Mouse (Mus musculus): ENCODE data around the gene Cdiptos. TPM values are rescaled to one million over a fixed set of nuclear protein-coding genes. Genes with fewer than 3 reads are reported as not detected.

Cdiptos gene
- polyA plus RNA-seq (2021) = 1.3 TPM

- ChIA-PET POLR2A (interaction anchor here (0.8 to 1.4 kb wide), 3 partner anchors 16 to 41 kb away, joined by 3 to 4 read pairs (median 3); partner anchors contain the start of genes Pagr1a and Pagr1b), CTCF (interaction anchor here (1.0 to 1.1 kb wide), 3 partner anchors 23 to 144 kb away, joined by 3 to 4 read pairs (median 3); no protein-coding TSS in a partner anchor)
- ATAC-seq = peak; percentile 73
- no peaks in the 10 kb centered on the region for H3K27me3 ChIP-seq
- peak; percentile 82 for DNase-seq (ENCODE audit: low read depth, low spot score)
- in situ Hi-C loops (cut with MboI; ENCODE audit: low pct_unique_long_range_greater_than_20kb) = no loop called here
- peak; percentile 99 for TF ChIP-seq CTCF (IDR thresholded peaks at IDR 0.05)
Measured at GRCm38 (mm10) chr7:126975950-126976866, at the start of gene Cdiptos. TSS of gene Cdiptos (minus strand) at chr7:126976098.

- ChIA-PET POLR2A (interaction anchor here (0.6 to 5.6 kb wide), 5 partner anchors 8 to 78 kb away, joined by 4 to 31 read pairs (median 5); partner anchors contain the start of genes Mvp, Pagr1a and Pagr1b), CTCF (interaction anchor here (0.8 to 3.3 kb wide), 4 partner anchors 10 to 86 kb away, joined by 3 to 21 read pairs (median 4); partner anchors contain the start of genes Mvp, Pagr1a and Pagr1b)
- in situ Hi-C loops (cut with MboI; ENCODE audit: low pct_unique_long_range_greater_than_20kb) = no loop called here
- H3K27me3 ChIP-seq = no peaks in the 10 kb centered on the region
- DNase-seq (ENCODE audit: low read depth, low spot score) = no peak
- TF ChIP-seq CTCF (IDR thresholded peaks at IDR 0.05) = no peak
- ATAC-seq = peak; percentile 23
Measured at GRCm38 (mm10) chr7:127024755-127025555, 49.1 kb upstream of the Cdiptos start.

- in situ Hi-C loops (cut with MboI; ENCODE audit: low pct_unique_long_range_greater_than_20kb) = no loop called here
- ChIA-PET POLR2A (interaction anchor here (0.6 to 5.6 kb wide), 8 partner anchors 7 to 609 kb away, joined by 3 to 31 read pairs (median 4); partner anchors contain the start of genes Mvp, Pagr1a and Pagr1b), CTCF (interaction anchor here (1.0 to 3.3 kb wide), 3 partner anchors 9 to 87 kb away, joined by 3 to 21 read pairs (median 4); partner anchors contain the start of genes Mvp, Pagr1a and Pagr1b)
- H3K27me3 ChIP-seq = no peaks in the 10 kb centered on the region
- ATAC-seq = no peak
- no peak for TF ChIP-seq CTCF (IDR thresholded peaks at IDR 0.05)
- no peak for DNase-seq (ENCODE audit: low read depth, low spot score)
Measured at GRCm38 (mm10) chr7:127023896-127024690, 48.2 kb upstream of the Cdiptos start.

GRCm38 (mm10) chr7:127023272-127023691 is 47.4 kb upstream of the Cdiptos start:
- POLR2A ChIA-PET = interaction anchor here (0.6 to 5.6 kb wide), 2 partner anchors 7 to 609 kb away, joined by 3 to 31 read pairs; partner anchors contain the start of genes Pagr1a and Pagr1b
- TF ChIP-seq CTCF (IDR thresholded peaks at IDR 0.05) = no peak
- CTCF ChIA-PET = interaction anchor here (3.3 kb wide), 1 partner anchor 8 kb away, joined by 21 read pairs; the partner anchor contains the start of genes Mvp, Pagr1a and Pagr1b
- no peak for ATAC-seq
- H3K27me3 ChIP-seq = no peaks in the 10 kb centered on the region
- in situ Hi-C loops (cut with MboI; ENCODE audit: low pct_unique_long_range_greater_than_20kb) = no loop called here
- DNase-seq (ENCODE audit: low read depth, low spot score) = no peak

GRCm38 (mm10) chr7:127022528-127023271 is 46.8 kb upstream of the Cdiptos start:
- ChIA-PET POLR2A (no interaction called here), CTCF (no interaction called here)
- no peaks in the 10 kb centered on the region for H3K27me3 ChIP-seq
- no peak for TF ChIP-seq CTCF (IDR thresholded peaks at IDR 0.05)
- DNase-seq (ENCODE audit: low read depth, low spot score) = no peak
- in situ Hi-C loops (cut with MboI; ENCODE audit: low pct_unique_long_range_greater_than_20kb) = no loop called here
- no peak for ATAC-seq

- POLR2A ChIA-PET = no interaction called here
- CTCF ChIA-PET = no interaction called here
- no peak for TF ChIP-seq CTCF (IDR thresholded peaks at IDR 0.05)
- no peak for DNase-seq (ENCODE audit: low read depth, low spot score)
- H3K27me3 ChIP-seq = no peaks in the 10 kb centered on the region
- ATAC-seq = no peak
- in situ Hi-C loops (cut with MboI; ENCODE audit: low pct_unique_long_range_greater_than_20kb) = no loop called here
Measured at GRCm38 (mm10) chr7:127021563-127022527, 45.9 kb upstream of the Cdiptos start.

GRCm38 (mm10) chr7:127020901-127021562 is 45.1 kb upstream of the Cdiptos start, which contains the start of the genes Gm42742 and Prrt2:
TSS of gene Gm42742 (minus strand) at chr7:127021097.
TSS of gene Prrt2 (minus strand) at chr7:127021211.
- in situ Hi-C loops (cut with MboI; ENCODE audit: low pct_unique_long_range_greater_than_20kb) = no loop called here
- ChIA-PET POLR2A (no interaction called here), CTCF (no interaction called here)
- ATAC-seq (no peak), DNase-seq (ENCODE audit: low read depth, low spot score) (no peak)
- no peak for TF ChIP-seq CTCF (IDR thresholded peaks at IDR 0.05)
- no peaks in the 10 kb centered on the region for H3K27me3 ChIP-seq

- in situ Hi-C loops (cut with MboI; ENCODE audit: low pct_unique_long_range_greater_than_20kb) = no loop called here
- ATAC-seq (no peak), DNase-seq (ENCODE audit: low read depth, low spot score) (no peak)
- ChIA-PET POLR2A (no interaction called here), CTCF (no interaction called here)
- H3K27me3 ChIP-seq = no peaks in the 10 kb centered on the region
- TF ChIP-seq CTCF (IDR thresholded peaks at IDR 0.05) = no peak
Measured at GRCm38 (mm10) chr7:127020491-127020890, 44.6 kb upstream of the Cdiptos start.
